Mouse (Mus musculus) olfactory bulb, adult 2 months (tissue): ENCODE data around the gene Azi2.

ENCODE experiments used
- CTCF ChIP-seq: fragments of 200-500 bp; IDR thresholded peaks from 2 replicates; pipeline ENCODE4 v1.5.1; 2012; ENCODE audit warnings: low read depth, mild to moderate bottlenecking, low read length, moderate library complexity; ENCODE audit not compliant: insufficient read depth
- POLR2A ChIP-seq: fragments of 200-500 bp; IDR thresholded peaks from 2 replicates; pipeline ENCODE4 v1.6.1; 2012; ENCODE audit warnings: mild to moderate bottlenecking, low read depth, low read length, moderate library complexity; ENCODE audit not compliant: insufficient read depth

GRCm38 (mm10) chr9:118001488-118001887, 38.8 kb upstream of the Azi2 start:
- no peak for TF ChIP-seq CTCF
- TF ChIP-seq POLR2A = no peak
